Mouse (Mus musculus): ENCODE results near the gene Mefv. TPM values are rescaled to one million over a fixed set of nuclear protein-coding genes. Genes with fewer than 3 reads are reported as not detected.
"Not testable (repeated sequence)": the region's sequence is repeated elsewhere in the genome, so short reads cannot be mapped to it uniquely, and the experiment has no call there.

The Mefv gene
- polyA plus RNA-seq, 2 experiments, result 0.04 TPM; not detected in 1

DNA sequence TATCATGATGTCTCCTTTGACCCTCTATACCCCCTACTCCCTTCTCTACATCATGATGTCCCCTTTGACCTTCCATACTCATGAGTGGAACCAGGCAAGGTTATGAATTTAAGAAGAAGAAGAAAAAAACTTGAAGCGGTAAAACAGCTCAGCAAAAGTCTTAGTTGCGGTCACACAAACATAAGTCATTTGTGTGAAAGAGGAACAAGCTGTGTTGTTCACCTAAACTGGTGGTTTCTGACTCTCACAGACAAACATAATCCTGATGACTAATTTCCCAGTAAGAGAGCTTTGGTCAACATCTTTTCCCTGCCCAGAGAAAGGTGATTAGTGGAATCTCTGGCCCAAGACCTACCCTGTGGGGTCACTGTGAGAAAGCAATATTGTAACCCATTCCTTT, 3.2 kb downstream of the Mefv start:
- no peak overlapping the region for H3K27ac ChIP-seq (replicated peaks; ENCODE audit: low read depth, low read length)
- DNase-seq (ENCODE audit: low spot score) (no peak), ATAC-seq (ENCODE audit: low FRiP score, low read depth) (no peak)
- H3K4me2 ChIP-seq (replicated peaks; ENCODE audit: low read depth, low read length, severe bottlenecking), result no peak overlapping the region
- H3K27me3 ChIP-seq (ENCODE audit: control insufficient read depth, insufficient read depth, low read length), result no peaks in the 10 kb centered on the region
- H3K9me3 ChIP-seq (ENCODE audit: control insufficient read depth, low read length), result no peaks in the 10 kb centered on the region
- H3K36me3 ChIP-seq (ENCODE audit: control insufficient read depth, insufficient read depth, low read length), result no peaks in the 10 kb centered on the region
- TF ChIP-seq POLR2A (IDR thresholded peaks at IDR 0.05; ENCODE audit: borderline replicate concordance, extremely low read depth, insufficient read depth, insufficient read length), result no peak
- no peaks in the 10 kb centered on the region for H3K4me1 ChIP-seq (ENCODE audit: control insufficient read depth, insufficient read depth, low read length)
- H3K4me3 ChIP-seq (replicated peaks; ENCODE audit: low read length), result no peak overlapping the region
- H3K9ac ChIP-seq (ENCODE audit: low read depth, low read length, severe bottlenecking), result no peak overlapping the region
- 88% methylated on average over 2 of the region's 2 CpGs for WGBS

DNA sequence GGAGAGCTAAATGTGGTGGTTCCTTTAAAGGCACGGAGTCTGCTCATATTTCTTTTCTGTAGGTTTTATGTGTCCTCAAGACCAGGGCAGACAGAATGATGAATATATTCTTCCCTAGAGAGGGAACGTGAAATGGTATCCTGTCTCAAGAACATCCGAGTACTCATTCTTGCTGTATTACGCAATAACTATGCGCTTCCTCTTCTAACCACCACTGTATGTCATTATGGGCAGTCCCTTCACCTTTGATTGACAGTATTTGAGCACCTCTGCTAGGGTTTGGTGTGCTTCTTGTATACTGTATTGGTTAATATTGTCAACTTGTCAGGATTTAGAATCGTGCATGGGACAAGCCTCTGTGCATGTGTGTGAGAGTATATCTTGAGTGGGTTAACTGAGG, 11.2 kb downstream of the Mefv start:
- ATAC-seq (ENCODE audit: low FRiP score, low read depth) (no peak), DNase-seq (ENCODE audit: low spot score) (no peak)
- H3K27ac ChIP-seq (replicated peaks; ENCODE audit: low read depth, low read length), result no peak overlapping the region
- no peak overlapping the region for H3K4me2 ChIP-seq (replicated peaks; ENCODE audit: low read depth, low read length, severe bottlenecking)
- H3K27me3 ChIP-seq (ENCODE audit: control insufficient read depth, insufficient read depth, low read length), result no peaks in the 10 kb centered on the region
- H3K9ac ChIP-seq (ENCODE audit: low read depth, low read length, severe bottlenecking), result no peak overlapping the region
- H3K9me3 ChIP-seq (ENCODE audit: control insufficient read depth, low read length), result no peaks in the 10 kb centered on the region
- no peaks in the 10 kb centered on the region for H3K36me3 ChIP-seq (ENCODE audit: control insufficient read depth, insufficient read depth, low read length)
- TF ChIP-seq POLR2A (IDR thresholded peaks at IDR 0.05; ENCODE audit: borderline replicate concordance, extremely low read depth, insufficient read depth, insufficient read length), result no peak
- H3K4me1 ChIP-seq (ENCODE audit: control insufficient read depth, insufficient read depth, low read length), result no peaks in the 10 kb centered on the region
- no peak overlapping the region for H3K4me3 ChIP-seq (replicated peaks; ENCODE audit: low read length)
- 84% methylated on average over 6 of the region's 6 CpGs for WGBS

DNA sequence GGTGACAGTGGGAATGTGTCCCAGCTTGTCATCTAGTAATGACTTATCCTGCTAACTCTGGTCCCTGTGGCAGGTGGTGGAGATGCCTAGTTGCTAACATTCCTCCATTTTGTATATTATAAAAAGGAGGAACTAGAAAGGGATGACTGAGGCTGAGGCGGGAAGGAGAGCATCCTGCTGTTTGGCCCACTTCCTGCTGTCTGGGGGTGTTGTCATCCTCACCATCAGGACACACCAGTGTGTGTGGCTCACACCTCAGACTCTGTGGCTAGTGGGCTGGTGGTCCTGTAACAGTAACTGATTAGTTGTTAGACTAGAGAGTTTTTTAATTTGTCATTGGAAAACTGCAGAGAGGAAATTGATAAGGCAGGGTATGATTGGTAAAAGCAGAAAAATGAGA, 17.0 kb downstream of the Mefv start:
- Histone ChIP-seq H3K9ac (ENCODE audit: low read depth, low read length, severe bottlenecking) (no peak overlapping the region), H3K27me3 (ENCODE audit: control insufficient read depth, insufficient read depth, low read length) (no peaks in the 10 kb centered on the region), H3K4me2 (replicated peaks; ENCODE audit: low read depth, low read length, severe bottlenecking) (no peak overlapping the region), H3K36me3 (ENCODE audit: control insufficient read depth, insufficient read depth, low read length) (no peaks in the 10 kb centered on the region), H3K27ac (replicated peaks; ENCODE audit: low read depth, low read length) (no peak overlapping the region), H3K4me3 (replicated peaks; ENCODE audit: low read length) (no peak overlapping the region), H3K9me3 (ENCODE audit: control insufficient read depth, low read length) (no peaks in the 10 kb centered on the region), H3K4me1 (ENCODE audit: control insufficient read depth, insufficient read depth, low read length) (no peaks in the 10 kb centered on the region)
- DNase-seq (ENCODE audit: low spot score) (no peak), ATAC-seq (ENCODE audit: low FRiP score, low read depth) (no peak)
- WGBS, result 67% methylated on average over 1 of the region's 1 CpGs
- no peak for TF ChIP-seq POLR2A (IDR thresholded peaks at IDR 0.05; ENCODE audit: borderline replicate concordance, extremely low read depth, insufficient read depth, insufficient read length)

DNA sequence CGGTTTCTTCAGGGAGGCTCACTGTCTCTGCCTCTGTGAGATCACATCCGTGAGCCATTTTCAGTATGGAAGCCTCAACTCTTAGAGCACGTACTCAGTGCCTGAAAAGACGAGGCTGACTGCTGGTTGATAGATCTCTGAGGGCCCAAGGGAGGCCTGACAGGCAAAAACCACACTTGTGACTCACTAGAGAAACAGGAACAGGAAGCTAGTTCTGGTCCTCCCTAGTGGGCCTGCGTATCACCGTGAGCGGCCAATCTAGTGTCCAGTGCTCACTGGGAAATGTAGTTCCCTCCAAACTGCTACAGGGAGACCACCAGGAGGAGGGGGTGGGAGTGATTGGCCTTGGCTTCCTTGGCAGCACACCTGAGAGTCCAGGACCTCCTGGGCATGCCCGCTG, 18.6 kb downstream of the Mefv start:
- no peak for DNase-seq (ENCODE audit: low spot score)
- H3K4me1 ChIP-seq (ENCODE audit: control insufficient read depth, insufficient read depth, low read length), result no peaks in the 10 kb centered on the region
- H3K27ac ChIP-seq (replicated peaks; ENCODE audit: low read depth, low read length), result no peak overlapping the region
- no peak overlapping the region for H3K9ac ChIP-seq (ENCODE audit: low read depth, low read length, severe bottlenecking)
- H3K27me3 ChIP-seq (ENCODE audit: control insufficient read depth, insufficient read depth, low read length), result no peaks in the 10 kb centered on the region
- ATAC-seq (ENCODE audit: low FRiP score, low read depth), result no peak
- H3K36me3 ChIP-seq (ENCODE audit: control insufficient read depth, insufficient read depth, low read length), result no peaks in the 10 kb centered on the region
- H3K4me3 ChIP-seq (replicated peaks; ENCODE audit: low read length), result no peak overlapping the region
- 86% methylated on average over 8 of the region's 8 CpGs for WGBS
- H3K9me3 ChIP-seq (ENCODE audit: control insufficient read depth, low read length), result no peaks in the 10 kb centered on the region
- no peak overlapping the region for H3K4me2 ChIP-seq (replicated peaks; ENCODE audit: low read depth, low read length, severe bottlenecking)
- TF ChIP-seq POLR2A (IDR thresholded peaks at IDR 0.05; ENCODE audit: borderline replicate concordance, extremely low read depth, insufficient read depth, insufficient read length), result no peak

DNA sequence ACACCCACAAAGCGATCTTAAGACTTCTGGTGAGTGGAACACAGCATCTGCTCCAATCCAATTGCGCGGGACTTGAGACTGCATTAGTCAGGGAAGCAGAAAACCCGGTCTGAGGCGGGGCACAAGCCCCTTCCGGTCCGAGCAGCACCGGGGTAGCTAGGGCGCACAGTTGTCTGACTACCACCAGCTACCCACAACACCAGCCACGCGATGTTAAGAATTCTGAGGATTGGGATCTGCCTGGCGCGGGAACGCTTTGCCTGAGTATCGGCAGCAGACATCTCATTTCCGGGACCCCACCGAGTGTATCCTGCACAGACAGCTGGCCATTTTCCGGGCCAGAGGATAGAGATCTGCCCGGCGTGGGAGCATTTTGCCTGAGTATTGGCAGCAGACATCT, 28.3 kb downstream of the Mefv start:
- H3K36me3 ChIP-seq (ENCODE audit: control insufficient read depth, insufficient read depth, low read length); H3K27ac ChIP-seq (replicated peaks; ENCODE audit: low read depth, low read length); H3K4me3 ChIP-seq (replicated peaks; ENCODE audit: low read length); H3K9me3 ChIP-seq (ENCODE audit: control insufficient read depth, low read length); DNase-seq (ENCODE audit: low spot score); H3K4me1 ChIP-seq (ENCODE audit: control insufficient read depth, insufficient read depth, low read length); H3K9ac ChIP-seq (ENCODE audit: low read depth, low read length, severe bottlenecking); ATAC-seq (ENCODE audit: low FRiP score, low read depth); H3K27me3 ChIP-seq (ENCODE audit: control insufficient read depth, insufficient read depth, low read length); H3K4me2 ChIP-seq (replicated peaks; ENCODE audit: low read depth, low read length, severe bottlenecking): not testable (repeated sequence)
- WGBS, result 54% methylated on average over 20 of the region's 20 CpGs

Other genes with a start within 250 kb of the Mefv start
- not detected in 2 replicates for gene Olfr161, start 127.1 kb downstream of the Mefv start, polyA plus RNA-seq (2012; rRNA removed)
- not detected in 2 replicates for gene Olfr161, start 127.1 kb downstream of the Mefv start, polyA plus RNA-seq (2014; fragmentation: Nextera tagmentation; extraction: Ambion mirVana)
- 14.6 and 16.2 TPM in 2 replicates for gene Zfp263, start 26.0 kb upstream of the Mefv start, polyA plus RNA-seq (2012; rRNA removed)
- gene Zfp263, start 26.0 kb upstream of the Mefv start, polyA plus RNA-seq (2014; fragmentation: Nextera tagmentation; extraction: Ambion mirVana), result 27.6 and 27.8 TPM in 2 replicates
- not detected in 2 replicates for gene Olfr15, start 112.8 kb upstream of the Mefv start, polyA plus RNA-seq (2012; rRNA removed)
- gene Olfr15, start 112.8 kb upstream of the Mefv start, polyA plus RNA-seq (2014; fragmentation: Nextera tagmentation; extraction: Ambion mirVana), result not detected in 2 replicates
- gene Zfp174, start 129.2 kb upstream of the Mefv start, polyA plus RNA-seq (2012; rRNA removed), result 2.7 and 3.0 TPM in 2 replicates
- gene Zfp174, start 129.2 kb upstream of the Mefv start, polyA plus RNA-seq (2014; fragmentation: Nextera tagmentation; extraction: Ambion mirVana), result 1.7 and 1.8 TPM in 2 replicates
- 59.5 and 72.1 TPM in 2 replicates for gene Naa60, start 154.3 kb upstream of the Mefv start, polyA plus RNA-seq (2012; rRNA removed)
- gene Naa60, start 154.3 kb upstream of the Mefv start, polyA plus RNA-seq (2014; fragmentation: Nextera tagmentation; extraction: Ambion mirVana), result 62.2 and 63.0 TPM in 2 replicates
- 5.1 and 7.0 TPM in 2 replicates for gene Zfp597, start 166.5 kb upstream of the Mefv start, polyA plus RNA-seq (2012; rRNA removed)
- 5.7 and 7.9 TPM in 2 replicates for gene Zfp597, start 166.5 kb upstream of the Mefv start, polyA plus RNA-seq (2014; fragmentation: Nextera tagmentation; extraction: Ambion mirVana)
- 0.37 and 0.78 TPM in 2 replicates for gene Gm20695, start 166.6 kb upstream of the Mefv start, polyA plus RNA-seq (2012; rRNA removed)
- 2.2 and 3.7 TPM in 2 replicates for gene Gm20695, start 166.6 kb upstream of the Mefv start, polyA plus RNA-seq (2014; fragmentation: Nextera tagmentation; extraction: Ambion mirVana)
- gene 1700037C18Rik, start 190.6 kb upstream of the Mefv start, polyA plus RNA-seq (2012; rRNA removed), result 3.2 and 6.8 TPM in 2 replicates
- gene 1700037C18Rik, start 190.6 kb upstream of the Mefv start, polyA plus RNA-seq (2014; fragmentation: Nextera tagmentation; extraction: Ambion mirVana), result 4.9 and 5.8 TPM in 2 replicates
- 17.3 and 28.1 TPM in 2 replicates for gene Cluap1, start 190.7 kb upstream of the Mefv start, polyA plus RNA-seq (2012; rRNA removed)
- gene Cluap1, start 190.7 kb upstream of the Mefv start, polyA plus RNA-seq (2014; fragmentation: Nextera tagmentation; extraction: Ambion mirVana), result 29.9 and 33.2 TPM in 2 replicates